Mouse (Mus musculus) embryo, embryonic 9.5 days (tissue): ENCODE results near the gene Spag9.

Source experiments
- DNase-seq: peaks from one replicate; pipeline ENCODE4 v3.0.0-alpha.2; 2017; ENCODE audit errors: extremely low spot score

Gene Spag9

DNA sequence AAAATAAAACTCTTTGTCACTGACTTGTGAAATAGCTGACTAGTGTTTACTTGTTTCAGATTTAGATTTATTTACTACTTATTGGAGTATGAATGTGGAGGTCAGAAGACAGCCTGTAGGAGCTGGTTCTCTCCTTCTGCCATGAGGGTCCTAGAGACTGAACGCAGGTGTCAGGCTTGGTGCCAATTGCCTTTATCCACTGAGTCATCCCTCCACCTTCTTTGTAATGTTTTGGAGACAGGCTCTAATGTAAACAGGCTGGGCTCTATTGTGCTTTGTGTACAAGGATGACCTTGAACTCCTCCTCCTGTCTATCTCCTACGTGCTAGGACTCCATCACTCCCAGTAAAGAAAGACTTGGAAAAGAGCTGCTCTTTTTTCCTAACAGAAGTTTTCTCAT is 51.4 kb downstream of the Spag9 start:
- DNase-seq, result no peak

GRCm38 (mm10) chr11:94054176-94054575 is 58.3 kb downstream of the Spag9 start:
- DNase-seq, result no peak

DNA sequence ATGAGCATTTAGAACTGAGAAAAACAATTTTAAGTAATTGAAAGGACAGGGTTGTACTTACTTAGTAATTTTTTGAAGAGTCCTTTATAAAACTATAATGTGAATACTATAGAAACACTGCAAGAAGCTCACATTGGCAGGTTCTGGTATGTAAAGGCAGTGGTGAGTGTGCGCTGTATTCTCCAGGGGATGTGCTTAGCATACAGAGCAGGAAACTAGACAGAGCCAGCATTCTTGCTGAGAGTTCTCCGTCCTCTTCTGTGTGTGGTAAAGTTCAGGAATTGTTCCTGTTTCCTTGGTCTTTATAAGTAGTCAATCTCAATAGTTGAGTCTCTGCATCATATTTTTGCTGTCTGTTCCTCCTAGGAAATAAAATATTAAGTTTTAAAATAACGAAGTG is 59.0 kb downstream of the Spag9 start:
- DNase-seq, result no peak

- no peak for DNase-seq
These were observed 68.0 kb downstream of the Spag9 start for GRCm38 (mm10) chr11:94063941-94064340.

- no peak for DNase-seq
These were observed 74.6 kb downstream of the Spag9 start for GRCm38 (mm10) chr11:94070455-94070854.

- no peak for DNase-seq
These were observed 77.4 kb downstream of the Spag9 start for GRCm38 (mm10) chr11:94073283-94073682.

- DNase-seq, result peak; percentile 35
These were observed 91.1 kb downstream of the Spag9 start for GRCm38 (mm10) chr11:94086966-94087365.

DNA sequence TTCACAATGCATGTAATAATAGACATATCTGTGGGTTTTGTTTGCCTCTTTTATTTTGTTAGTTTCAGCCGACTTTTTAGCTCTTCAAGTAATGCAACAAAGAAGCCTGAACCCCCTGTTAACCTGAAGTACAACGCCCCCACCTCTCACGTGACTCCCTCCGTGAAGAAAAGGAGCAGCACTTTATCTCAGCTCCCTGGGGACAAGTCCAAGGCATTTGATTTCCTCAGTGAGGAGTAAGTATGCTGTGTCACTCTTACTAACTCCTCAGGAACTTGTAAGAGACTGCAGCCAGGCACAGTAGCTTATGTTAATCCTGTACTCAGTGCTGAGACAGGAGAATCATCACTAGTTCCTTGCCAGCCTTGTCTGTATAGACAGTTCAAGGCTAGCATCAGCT is 94.6 kb downstream of the Spag9 start:
- DNase-seq, result no peak

GRCm38 (mm10) chr11:94097489-94097888 is 101.6 kb downstream of the Spag9 start:
- DNase-seq, result no peak

DNA sequence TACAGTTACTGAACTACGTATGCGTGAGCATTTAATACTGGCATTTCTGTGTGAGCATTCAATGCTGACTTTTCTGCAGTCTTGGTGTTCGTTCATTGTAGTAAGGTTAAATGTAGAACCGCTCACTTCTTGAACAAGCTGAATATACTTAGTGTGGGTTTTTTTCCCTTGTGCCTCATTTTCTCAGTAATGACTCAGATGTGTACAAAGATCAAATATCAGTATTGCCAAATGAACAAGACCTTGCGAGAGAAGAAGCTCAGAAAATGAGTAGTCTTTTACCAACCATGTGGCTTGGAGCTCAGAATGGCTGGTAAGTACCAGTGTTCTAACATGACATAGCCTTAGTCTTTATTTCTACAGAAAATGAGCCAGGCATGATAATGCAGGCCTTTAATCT is 102.9 kb downstream of the Spag9 start:
- DNase-seq, result no peak

DNA sequence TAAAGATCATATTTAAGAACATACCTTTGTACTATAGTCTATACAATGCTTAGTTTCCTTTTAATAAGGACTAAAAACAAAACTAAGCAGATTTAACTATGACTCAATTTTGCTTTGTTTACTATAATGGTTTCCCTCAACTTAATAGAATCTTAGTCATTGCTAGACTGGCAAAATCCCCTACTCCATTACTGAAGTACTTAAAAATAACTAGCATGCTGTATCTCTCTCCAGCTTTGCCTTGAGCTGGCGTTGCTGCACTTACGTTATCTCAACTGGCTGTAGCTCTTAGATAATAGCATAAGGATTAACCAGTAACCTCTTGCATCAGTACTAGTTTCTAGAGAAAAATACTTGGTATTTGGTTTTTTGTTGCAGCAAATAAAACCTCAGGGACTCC is 117.9 kb downstream of the Spag9 start:
- DNase-seq, result no peak

DNA sequence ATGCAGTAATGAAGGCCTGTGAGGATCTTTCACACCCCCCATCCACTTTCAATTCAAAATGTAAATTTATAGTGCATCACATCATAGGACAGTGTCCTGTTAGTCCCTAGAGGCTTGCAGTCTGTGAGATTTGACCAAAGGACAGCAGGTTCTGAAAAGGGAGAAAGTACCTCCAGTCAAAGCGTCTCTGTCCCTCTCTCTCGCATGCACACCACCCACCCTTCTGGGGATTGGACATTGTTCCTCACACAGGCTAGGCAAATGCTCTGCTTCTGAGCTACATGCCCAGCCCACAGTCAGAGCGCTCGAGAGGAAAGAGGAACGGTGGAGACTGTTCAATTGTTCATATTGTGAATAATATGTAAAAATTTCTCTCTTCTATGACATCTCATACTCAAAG is 119.5 kb downstream of the Spag9 start:
- DNase-seq, result no peak

DNA sequence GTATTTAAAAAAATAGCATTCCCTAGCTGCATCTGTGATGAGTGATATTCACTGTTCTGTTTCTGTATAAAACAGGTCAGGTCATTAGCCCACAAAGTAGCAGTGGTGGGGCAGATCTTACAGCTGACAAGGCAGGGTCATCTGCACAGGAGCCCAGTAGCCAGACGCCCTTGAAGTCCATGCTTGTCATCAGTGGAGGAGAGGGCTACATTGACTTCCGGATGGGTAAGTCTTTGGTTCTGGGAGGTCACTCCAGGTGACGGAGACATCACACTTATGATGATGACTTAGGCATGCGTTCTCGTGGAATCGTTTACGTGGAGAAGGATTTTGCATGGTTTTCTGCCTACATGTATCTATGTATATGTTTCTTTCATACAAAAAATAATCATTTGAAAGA is 120.8 kb downstream of the Spag9 start:
- no peak for DNase-seq

- DNase-seq, result no peak
These were observed 121.9 kb downstream of the Spag9 start for GRCm38 (mm10) chr11:94117836-94118235.

DNA sequence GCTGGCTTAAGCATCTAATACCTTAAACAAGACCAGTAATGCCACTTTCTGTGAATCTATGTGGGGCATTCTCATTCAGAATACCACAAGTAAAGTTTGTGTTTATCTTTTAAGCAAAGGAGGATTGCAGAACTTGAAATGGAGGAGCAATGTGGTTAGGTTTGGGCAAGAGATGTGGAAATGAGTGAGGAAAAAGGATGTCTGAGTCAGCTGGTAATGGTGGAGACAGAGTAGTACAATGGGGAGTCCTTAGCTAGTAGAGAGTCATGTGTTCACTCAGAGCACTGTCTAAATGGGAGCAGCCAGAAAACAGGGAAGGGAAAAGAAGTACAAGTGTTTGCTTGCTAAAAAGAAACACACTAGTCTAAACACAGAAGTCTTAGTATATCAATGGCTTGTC is 122.7 kb downstream of the Spag9 start:
- DNase-seq, result no peak

DNA sequence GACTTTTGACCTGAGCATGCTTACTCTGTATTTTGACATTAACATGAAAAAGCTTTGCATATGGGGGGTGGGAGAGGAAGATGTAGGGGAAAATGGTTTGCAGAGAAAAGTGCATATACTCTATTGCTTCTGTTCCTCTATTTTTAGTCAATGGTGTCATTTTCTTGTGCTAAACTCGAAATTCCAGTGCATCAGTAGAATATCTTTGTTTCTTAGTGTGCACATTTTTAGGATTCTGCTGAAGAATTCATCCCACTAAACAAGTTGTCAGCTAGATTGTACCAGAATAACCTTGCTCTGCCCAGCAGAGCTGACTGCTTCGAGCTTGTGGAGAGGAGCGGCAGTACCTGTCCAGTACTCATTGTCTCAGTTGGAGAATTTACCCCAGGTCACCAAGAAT is 124.8 kb downstream of the Spag9 start:
- no peak for DNase-seq

- DNase-seq, result no peak
These were observed 125.6 kb downstream of the Spag9 start for GRCm38 (mm10) chr11:94121501-94121900.

DNA sequence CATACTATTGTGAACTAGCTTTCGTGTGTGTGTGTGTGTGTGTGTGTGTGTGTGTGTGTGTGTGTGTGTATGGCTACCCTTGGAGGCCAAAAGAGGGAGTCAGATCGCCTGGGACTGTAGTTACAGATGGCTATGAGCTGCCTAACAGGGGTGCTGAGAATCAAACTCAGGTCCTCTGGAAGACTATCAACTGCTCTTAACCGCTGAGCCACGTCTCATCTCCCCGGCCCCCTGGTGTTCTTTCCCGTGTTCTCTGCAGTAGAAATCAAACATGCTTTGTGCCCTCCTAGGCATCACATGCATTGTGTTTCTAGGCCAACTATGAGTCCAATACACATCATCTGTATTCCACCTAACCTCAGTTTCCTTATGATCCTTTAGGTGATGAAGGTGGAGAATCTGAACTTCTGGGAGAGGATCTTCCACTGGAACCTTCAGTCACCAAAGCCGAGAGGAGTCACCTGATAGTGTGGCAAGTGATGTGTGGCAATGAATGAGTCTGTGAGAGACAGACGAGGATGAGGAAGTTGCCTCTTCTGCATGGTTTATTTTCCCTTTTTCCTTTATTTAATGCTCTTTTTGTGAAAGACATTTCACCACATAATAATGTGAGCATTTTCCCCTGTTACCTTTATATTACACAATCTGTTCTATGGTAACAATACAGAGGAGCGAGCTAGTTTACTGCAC is 126.6 kb downstream of the Spag9 start:
- DNase-seq, result no peak

GRCm38 (mm10) chr11:94126701-94127100 is 130.8 kb downstream of the Spag9 start:
- no peak for DNase-seq

DNA sequence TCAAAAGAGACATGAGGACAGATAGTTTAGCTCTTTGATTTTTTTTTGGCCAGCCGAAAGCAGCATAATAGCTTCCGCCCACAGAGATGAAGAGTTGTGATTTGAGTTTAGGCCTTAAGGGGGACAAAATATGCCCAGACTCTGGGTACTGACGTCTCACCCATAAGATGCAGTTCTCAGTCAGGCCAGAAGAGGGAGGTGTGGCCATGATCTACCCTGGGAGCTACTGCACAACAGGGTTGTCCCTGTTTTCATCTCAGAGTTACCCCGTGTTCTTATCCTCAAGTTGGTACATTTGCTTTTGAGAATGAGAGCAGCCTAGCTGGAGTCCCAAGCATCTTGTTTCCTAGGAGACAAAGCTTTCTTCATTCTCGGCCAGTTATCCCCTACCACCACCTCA is 132.1 kb downstream of the Spag9 start:
- peak; percentile 75 for DNase-seq

DNA sequence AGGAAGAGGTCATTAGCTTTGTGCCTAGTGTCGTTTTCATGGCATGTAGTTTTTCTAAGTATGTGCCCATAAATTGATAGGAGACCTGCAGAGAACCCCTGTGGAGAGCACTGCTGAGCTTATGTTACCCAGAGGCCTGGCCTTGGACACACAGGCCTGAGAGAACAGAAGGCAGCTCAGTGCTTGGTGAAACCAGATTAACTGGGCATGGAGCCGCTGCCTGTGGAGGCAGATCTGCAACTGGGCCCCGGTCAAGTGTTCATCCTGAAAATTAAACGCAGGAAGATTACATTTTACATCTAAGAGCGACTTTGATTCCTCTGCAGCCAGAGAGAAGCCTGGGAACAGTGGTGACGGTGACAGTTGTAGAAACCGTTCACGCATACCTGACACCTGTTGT is 132.6 kb downstream of the Spag9 start:
- DNase-seq, result no peak

- DNase-seq, result peak; percentile 70
These were observed 133.6 kb downstream of the Spag9 start for GRCm38 (mm10) chr11:94129261-94130059.
